Mouse (Mus musculus) erythroblast, embryonic 14.5 days (primary cell): ENCODE data around the gene Cryz. TPM values are rescaled to one million over a fixed set of nuclear protein-coding genes. Genes with fewer than 3 reads are reported as not detected.

Source experiments
- H3K27me3 ChIP-seq: 2 replicates; pipeline ENCODE4 v1.6.1; 2012; ENCODE audit warnings: inconsistent platforms; ENCODE audit not compliant: control insufficient read depth
- H3K36me3 ChIP-seq: 2 replicates; pipeline ENCODE4 v1.6.1; 2012; ENCODE audit warnings: mild to moderate bottlenecking, inconsistent platforms; ENCODE audit not compliant: control insufficient read depth
- H3K4me1 ChIP-seq: 2 replicates; pipeline ENCODE4 v1.6.1; 2012; ENCODE audit warnings: inconsistent platforms; ENCODE audit not compliant: control insufficient read depth
- H3K4me3 ChIP-seq: replicated peaks from 2 replicates; pipeline ENCODE3; 2012; ENCODE audit warnings: moderate library complexity, mild to moderate bottlenecking, inconsistent platforms
- H3K9me3 ChIP-seq: 2 replicates; pipeline ENCODE4 v1.6.1; 2012; ENCODE audit warnings: low read length, inconsistent platforms, mixed read lengths; ENCODE audit not compliant: control insufficient read depth
- GATA1 ChIP-seq: IDR thresholded peaks from 2 replicates; pipeline ENCODE4 v1.6.1; 2012; ENCODE audit warnings: low read length, inconsistent platforms, mixed read lengths
- TAL1 ChIP-seq: IDR thresholded peaks from 3 replicates; pipeline ENCODE4 v1.6.1; 2012; ENCODE audit warnings: low read length, inconsistent platforms, mixed read lengths
- polyA plus RNA-seq: library from polyadenylated mRNA; stranded (reverse); fragments of >175 nt; gene quantifications from 2 replicates; pipeline ENCODE4 v1.2.3, GENCODE M21; 2012

Cryz gene
- 0.22 TPM in 1 of 2 replicates, not detected in the other for polyA plus RNA-seq

- Histone ChIP-seq H3K36me3 (peaks cover 25% of the 10 kb centered on the region), H3K27me3 (no peaks in the 10 kb centered on the region), H3K9me3 (no peaks in the 10 kb centered on the region), H3K4me3 (peak within 1 kb of the TSS; percentile 78), H3K4me1 (peaks cover 17% of the 10 kb centered on the region)
- TF ChIP-seq GATA1 (no peak), TAL1 (no peak)
These were observed at the start of gene Cryz for GRCm38 (mm10) chr3:154596488-154596933. TSS of gene Cryz (plus strand) at chr3:154596711.

- Histone ChIP-seq H3K27me3 (peaks cover 16% of the 10 kb centered on the region), H3K9me3 (no peaks in the 10 kb centered on the region), H3K4me3 (no peak overlapping the region), H3K4me1 (no peaks in the 10 kb centered on the region), H3K36me3 (no peaks in the 10 kb centered on the region)
- TF ChIP-seq TAL1: no peak
- no peak for TF ChIP-seq GATA1
These were observed 48.7 kb upstream of the Cryz start for GRCm38 (mm10) chr3:154547549-154548426.

GRCm38 (mm10) chr3:154548868-154549301 lies 47.6 kb upstream of the Cryz start:
- H3K9me3 ChIP-seq: no peaks in the 10 kb centered on the region

GRCm38 (mm10) chr3:154550326-154551034 lies 46.0 kb upstream of the Cryz start:
- Histone ChIP-seq H3K27me3 (peaks cover 16% of the 10 kb centered on the region), H3K36me3 (no peaks in the 10 kb centered on the region)

More at GRCm38 (mm10) chr3:154548868-154549301, 47.6 kb upstream of the Cryz start:
- H3K4me1 ChIP-seq: no peaks in the 10 kb centered on the region
- H3K27me3 ChIP-seq: peaks cover 16% of the 10 kb centered on the region
- H3K36me3 ChIP-seq: no peaks in the 10 kb centered on the region
- TF ChIP-seq GATA1 (no peak), TAL1 (no peak)
- no peak overlapping the region for H3K4me3 ChIP-seq

GRCm38 (mm10) chr3:154551035-154551411 lies 45.5 kb upstream of the Cryz start:
- H3K36me3 ChIP-seq: no peaks in the 10 kb centered on the region
- H3K27me3 ChIP-seq: peaks cover 16% of the 10 kb centered on the region
- no peak overlapping the region for H3K4me3 ChIP-seq
- H3K9me3 ChIP-seq: no peaks in the 10 kb centered on the region
- TF ChIP-seq GATA1 (no peak), TAL1 (no peak)
- H3K4me1 ChIP-seq: no peaks in the 10 kb centered on the region

More at GRCm38 (mm10) chr3:154550326-154551034, 46.0 kb upstream of the Cryz start:
- Histone ChIP-seq H3K4me1 (no peaks in the 10 kb centered on the region), H3K4me3 (no peak overlapping the region), H3K9me3 (no peaks in the 10 kb centered on the region)
- TF ChIP-seq TAL1 (no peak), GATA1 (no peak)

- Histone ChIP-seq H3K9me3 (no peaks in the 10 kb centered on the region), H3K36me3 (no peaks in the 10 kb centered on the region), H3K4me1 (no peaks in the 10 kb centered on the region), H3K4me3 (no peak overlapping the region), H3K27me3 (no peaks in the 10 kb centered on the region)
- no peak for TF ChIP-seq GATA1
- no peak for TF ChIP-seq TAL1
These were observed 34.3 kb upstream of the Cryz start for GRCm38 (mm10) chr3:154562192-154562591.

GRCm38 (mm10) chr3:154565437-154565836 lies 31.1 kb upstream of the Cryz start:
- TF ChIP-seq GATA1 (no peak), TAL1 (no peak)
- H3K4me3 ChIP-seq: no peak overlapping the region
- no peaks in the 10 kb centered on the region for H3K36me3 ChIP-seq
- no peaks in the 10 kb centered on the region for H3K4me1 ChIP-seq
- peaks cover 4% of the 10 kb centered on the region for H3K27me3 ChIP-seq
- no peaks in the 10 kb centered on the region for H3K9me3 ChIP-seq

- Histone ChIP-seq H3K36me3 (no peaks in the 10 kb centered on the region), H3K27me3 (peaks cover 14% of the 10 kb centered on the region), H3K9me3 (no peaks in the 10 kb centered on the region), H3K4me1 (no peaks in the 10 kb centered on the region), H3K4me3 (no peak overlapping the region)
- no peak for TF ChIP-seq GATA1
These were observed 26.4 kb upstream of the Cryz start for GRCm38 (mm10) chr3:154570029-154570575.

- H3K36me3 ChIP-seq: no peaks in the 10 kb centered on the region
- H3K9me3 ChIP-seq: no peaks in the 10 kb centered on the region
- H3K4me1 ChIP-seq: no peaks in the 10 kb centered on the region
- TF ChIP-seq GATA1 (no peak), TAL1 (no peak)
- peaks cover 14% of the 10 kb centered on the region for H3K27me3 ChIP-seq
- no peak overlapping the region for H3K4me3 ChIP-seq
These were observed 25.7 kb upstream of the Cryz start for GRCm38 (mm10) chr3:154570786-154571185.
